Mouse (Mus musculus) liver, embryonic 14.5 days (tissue): ENCODE measurements at regions not wholly inside any gene's neighbourhood (a gene's known extent, or its start where the extent isn't known, plus 50 kb on each side); places are given as distances from the start of the nearest gene placed in this dataset.

Experiments
- CTCF ChIP-seq: IDR thresholded peaks from 2 replicates; pipeline ENCODE4 v1.5.1; 2016; ENCODE audit warnings: antibody characterized with exemption, low read depth, control low read depth
- EP300 ChIP-seq: IDR thresholded peaks from 2 replicates; pipeline ENCODE4 v1.6.1; 2016; ENCODE audit warnings: antibody characterized with exemption, low read depth

DNA sequence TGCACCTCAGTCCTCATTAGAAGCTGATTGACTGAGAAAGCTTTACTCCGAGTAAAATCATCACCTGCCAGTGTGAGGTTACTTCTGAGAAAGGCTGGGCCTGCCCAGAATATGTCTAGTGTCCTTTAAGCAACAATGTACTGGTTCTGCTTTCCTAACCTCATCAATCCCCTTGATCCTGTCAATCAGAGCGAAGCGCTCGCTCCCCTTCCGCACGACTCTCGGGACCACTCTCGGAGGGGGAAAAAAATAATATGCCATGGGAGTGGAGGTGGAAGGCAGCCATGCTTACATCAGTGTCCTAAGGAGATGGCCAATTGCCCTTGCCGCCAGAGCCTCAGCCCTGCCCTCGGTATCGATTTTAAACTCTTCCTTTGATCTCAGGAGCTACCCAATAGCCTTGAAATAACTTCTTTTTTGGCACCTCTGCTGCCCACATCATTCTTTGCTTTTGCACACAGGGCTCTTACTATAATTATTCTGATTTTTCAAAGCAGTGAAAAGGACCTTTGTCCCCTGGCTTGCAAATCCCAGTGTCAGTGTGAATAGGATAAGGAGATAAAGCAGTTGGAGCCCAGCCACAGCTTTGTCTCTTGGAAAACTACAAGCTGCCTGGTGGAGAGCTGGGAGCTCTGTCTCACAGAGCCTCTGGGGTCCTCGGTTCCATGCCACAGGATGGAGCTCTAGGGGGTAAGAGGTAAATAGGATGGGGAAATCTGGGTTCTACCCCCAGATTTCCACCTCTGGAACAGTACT lies 80.5 kb upstream of the Mon1b start:
- no peak for TF ChIP-seq CTCF
- no peak for TF ChIP-seq EP300
